Mouse (Mus musculus) cerebellum, postnatal 36 days (tissue): ENCODE results near the gene Bcl11b.

ENCODE experiments used
- DNase-seq, 2 experiments: peaks; one replicate each; pipeline ENCODE4 v3.0.0; 2021 to 2022; ENCODE audit warnings: mixed read lengths in 2 of 2

Bcl11b gene

GRCm38 (mm10) chr12:107969841-107970371, 33.5 kb downstream of the Bcl11b start:
- DNase-seq = no peak

GRCm38 (mm10) chr12:107969126-107969525, 34.3 kb downstream of the Bcl11b start:
- DNase-seq = no peak

GRCm38 (mm10) chr12:107968331-107968730, 35.1 kb downstream of the Bcl11b start:
- no peak for DNase-seq

- no peak for DNase-seq
These were observed 36.4 kb downstream of the Bcl11b start for GRCm38 (mm10) chr12:107967026-107967425.

- DNase-seq = no peak
These were observed 38.3 kb downstream of the Bcl11b start for GRCm38 (mm10) chr12:107965103-107965502.

- no peak for DNase-seq
These were observed 38.9 kb downstream of the Bcl11b start for GRCm38 (mm10) chr12:107964396-107965085.

GRCm38 (mm10) chr12:107962852-107963251, 40.5 kb downstream of the Bcl11b start:
- DNase-seq = no peak

GRCm38 (mm10) chr12:107961843-107962242, 41.6 kb downstream of the Bcl11b start:
- no peak for DNase-seq

- DNase-seq = no peak
These were observed 42.5 kb downstream of the Bcl11b start for GRCm38 (mm10) chr12:107960789-107961491.

GRCm38 (mm10) chr12:107960365-107960764, 43.0 kb downstream of the Bcl11b start:
- no peak for DNase-seq

GRCm38 (mm10) chr12:107959872-107960271, 43.5 kb downstream of the Bcl11b start:
- no peak for DNase-seq

- no peak for DNase-seq
These were observed 50.2 kb downstream of the Bcl11b start for GRCm38 (mm10) chr12:107953044-107953684.

GRCm38 (mm10) chr12:107952318-107952724, 51.1 kb downstream of the Bcl11b start:
- no peak for DNase-seq

- no peak for DNase-seq
These were observed 52.7 kb downstream of the Bcl11b start for GRCm38 (mm10) chr12:107950667-107951179.

GRCm38 (mm10) chr12:107949416-107949815, 54.0 kb downstream of the Bcl11b start:
- no peak for DNase-seq

- DNase-seq = no peak
These were observed 61.3 kb downstream of the Bcl11b start for GRCm38 (mm10) chr12:107942100-107942499.

- no peak for DNase-seq
These were observed 62.6 kb downstream of the Bcl11b start for GRCm38 (mm10) chr12:107940774-107941173.

GRCm38 (mm10) chr12:107939177-107939576, 64.2 kb downstream of the Bcl11b start:
- DNase-seq = no peak

GRCm38 (mm10) chr12:107936972-107937371, 66.4 kb downstream of the Bcl11b start:
- no peak for DNase-seq

- no peak for DNase-seq
These were observed 67.0 kb downstream of the Bcl11b start for GRCm38 (mm10) chr12:107936406-107936805.

- DNase-seq = peak; percentile 33 to 41
These were observed 68.5 kb downstream of the Bcl11b start for GRCm38 (mm10) chr12:107934831-107935437.

GRCm38 (mm10) chr12:107932140-107932539, 71.3 kb downstream of the Bcl11b start:
- DNase-seq = no peak

- no peak for DNase-seq
These were observed 71.9 kb downstream of the Bcl11b start for GRCm38 (mm10) chr12:107931476-107931875.
